Mouse (Mus musculus) stomach, postnatal 0 days (tissue): ENCODE measurements at regions not wholly inside any gene's neighbourhood (a gene's known extent, or its start where the extent isn't known, plus 50 kb on each side); places are given as distances from the start of the nearest gene placed in this dataset.

Experiments used
- CTCF ChIP-seq: IDR thresholded peaks from 2 replicates; pipeline ENCODE4 v1.5.1; 2016; ENCODE audit warnings: antibody characterized with exemption, low read depth, mild to moderate bottlenecking, moderate library complexity
- EP300 ChIP-seq: optimal IDR thresholded peaks from 2 replicates; pipeline ENCODE3; 2016; ENCODE audit warnings: antibody characterized with exemption

- TF ChIP-seq EP300: no peak
- TF ChIP-seq CTCF: no peak
These were observed 64.8 kb downstream of the Ptchd3 start for GRCm38 (mm10) chr11:121894801-121895200.
